Mouse (Mus musculus): Measurements from ENCODE around the gene Cntfr.

Cntfr gene

GRCm38 (mm10) chr4:41641199-41641822 lies 55.6 kb downstream of the Cntfr start:
- DNase-seq: no peak

- peak; percentile 88 for DNase-seq
These were observed 56.9 kb downstream of the Cntfr start, which contains the start of gene Enho for GRCm38 (mm10) chr4:41639913-41640507. Gene Enho, minus strand, starts transcription at chr4:41640324.

GRCm38 (mm10) chr4:41639214-41639841 lies 57.6 kb downstream of the Cntfr start:
- peak; percentile 18 to 32 for DNase-seq

- DNase-seq: no peak
These were observed 58.1 kb downstream of the Cntfr start for GRCm38 (mm10) chr4:41638828-41639213.

GRCm38 (mm10) chr4:41638186-41638731 lies 58.6 kb downstream of the Cntfr start:
- no peak for DNase-seq

GRCm38 (mm10) chr4:41636882-41637635 lies 59.8 kb downstream of the Cntfr start:
- DNase-seq: no peak

GRCm38 (mm10) chr4:41636366-41636765 lies 60.5 kb downstream of the Cntfr start:
- no peak for DNase-seq

GRCm38 (mm10) chr4:41635906-41636305 lies 61.0 kb downstream of the Cntfr start:
- no peak for DNase-seq

- DNase-seq: no peak
These were observed 61.7 kb downstream of the Cntfr start for GRCm38 (mm10) chr4:41635224-41635623.

- DNase-seq: no peak
These were observed 62.3 kb downstream of the Cntfr start for GRCm38 (mm10) chr4:41634631-41635030.

GRCm38 (mm10) chr4:41633001-41633400 lies 63.9 kb downstream of the Cntfr start:
- DNase-seq: no peak

- DNase-seq: no peak
These were observed 65.5 kb downstream of the Cntfr start for GRCm38 (mm10) chr4:41631390-41631789.

- DNase-seq: no peak
These were observed 66.7 kb downstream of the Cntfr start for GRCm38 (mm10) chr4:41630196-41630595.

GRCm38 (mm10) chr4:41628202-41628927 lies 68.5 kb downstream of the Cntfr start:
- DNase-seq: peak; percentile 28 to 45

GRCm38 (mm10) chr4:41622071-41622470 lies 74.8 kb downstream of the Cntfr start:
- DNase-seq: no peak

- no peak for DNase-seq
These were observed 77.8 kb downstream of the Cntfr start for GRCm38 (mm10) chr4:41618916-41619746.

- DNase-seq: no peak
These were observed 81.0 kb downstream of the Cntfr start for GRCm38 (mm10) chr4:41615661-41616599.

GRCm38 (mm10) chr4:41614156-41614555 lies 82.7 kb downstream of the Cntfr start:
- peak; percentile 76 to 78 for DNase-seq

GRCm38 (mm10) chr4:41612166-41612565 lies 84.7 kb downstream of the Cntfr start:
- DNase-seq: no peak

GRCm38 (mm10) chr4:41610594-41610980 lies 86.3 kb downstream of the Cntfr start:
- DNase-seq: no peak
